Mouse (Mus musculus): ENCODE measurements around the gene Tk1.
"Not testable (repeated sequence)": the region's sequence is repeated elsewhere in the genome, so short reads cannot be mapped to it uniquely, and the experiment has no call there.

The Tk1 gene

GRCm38 (mm10) chr11:117821868-117822267 is 4.0 kb downstream of the Tk1 start:
- DNase-seq (ENCODE audit: low read depth) = no peak

GRCm38 (mm10) chr11:117820173-117820572 is 5.7 kb downstream of the Tk1 start:
- DNase-seq (ENCODE audit: low read depth) = no peak

GRCm38 (mm10) chr11:117819095-117819494 is 6.8 kb downstream of the Tk1 start:
- no peak for DNase-seq (ENCODE audit: low read depth)

- no peak for DNase-seq (ENCODE audit: low read depth)
Measured at GRCm38 (mm10) chr11:117816389-117816996, 9.4 kb downstream of the Tk1 start.

- DNase-seq (ENCODE audit: low read depth) = not testable (repeated sequence)
Measured at GRCm38 (mm10) chr11:117815850-117816249, 10.0 kb downstream of the Tk1 start.

GRCm38 (mm10) chr11:117814704-117815366 is 11.1 kb downstream of the Tk1 start:
- no peak for DNase-seq (ENCODE audit: low read depth)

GRCm38 (mm10) chr11:117813867-117814266 is 12.0 kb downstream of the Tk1 start:
- DNase-seq (ENCODE audit: low read depth) = no peak

GRCm38 (mm10) chr11:117810401-117811046 is 15.4 kb downstream of the Tk1 start:
- DNase-seq (ENCODE audit: low read depth) = peak; percentile 81

GRCm38 (mm10) chr11:117809407-117810311 is 16.2 kb downstream of the Tk1 start, which contains the start of the genes Gm20708 and Syngr2:
Gm20708 (plus strand) TSS chr11:117809668.
Syngr2 (plus strand) TSS chr11:117809668.
- no peak for DNase-seq (ENCODE audit: low read depth)

GRCm38 (mm10) chr11:117806781-117807180 is 19.1 kb downstream of the Tk1 start:
- no peak for DNase-seq (ENCODE audit: low read depth)

GRCm38 (mm10) chr11:117803166-117803688 is 22.7 kb downstream of the Tk1 start:
- no peak for DNase-seq (ENCODE audit: low read depth)

- no peak for DNase-seq (ENCODE audit: low read depth)
Measured at GRCm38 (mm10) chr11:117801650-117802049, 24.2 kb downstream of the Tk1 start.

- no peak for DNase-seq (ENCODE audit: low read depth)
Measured at GRCm38 (mm10) chr11:117800038-117800437, 25.9 kb downstream of the Tk1 start.

- no peak for DNase-seq (ENCODE audit: low read depth)
Measured at GRCm38 (mm10) chr11:117799174-117799573, 26.7 kb downstream of the Tk1 start.

- DNase-seq (ENCODE audit: low read depth) = no peak
Measured at GRCm38 (mm10) chr11:117798160-117798541, 27.7 kb downstream of the Tk1 start.

- DNase-seq (ENCODE audit: low read depth) = no peak
Measured at GRCm38 (mm10) chr11:117797511-117798159, 28.3 kb downstream of the Tk1 start, which contains the start of gene 6030468B19Rik. 6030468B19Rik (plus strand) TSS chr11:117797660.

GRCm38 (mm10) chr11:117796954-117797353 is 28.9 kb downstream of the Tk1 start:
- DNase-seq (ENCODE audit: low read depth) = no peak

GRCm38 (mm10) chr11:117794035-117794551 is 31.8 kb downstream of the Tk1 start:
- no peak for DNase-seq (ENCODE audit: low read depth)

- DNase-seq (ENCODE audit: low read depth) = no peak
Measured at GRCm38 (mm10) chr11:117792281-117792888, 33.5 kb downstream of the Tk1 start.

- DNase-seq (ENCODE audit: low read depth) = no peak
Measured at GRCm38 (mm10) chr11:117791441-117791761, 34.5 kb downstream of the Tk1 start.
